Mouse (Mus musculus) C2C12 (cell line): ENCODE measurements at regions not wholly inside any gene's neighbourhood (a gene's known extent, or its start where the extent isn't known, plus 50 kb on each side); places are given as distances from the start of the nearest gene placed in this dataset.

Experiments used
- H3K27me3 ChIP-seq: one replicate; pipeline ENCODE4 v1.6.1; 2011; ENCODE audit not compliant: control insufficient read depth, insufficient read depth, insufficient read length
- H3K36me3 ChIP-seq: one replicate; pipeline ENCODE4 v1.6.1; 2011; ENCODE audit not compliant: control insufficient read depth, insufficient read depth
- H3K4me3 ChIP-seq: one replicate; pipeline ENCODE4 v1.5.1; 2011; ENCODE audit warnings: mild to moderate bottlenecking, control low read depth; ENCODE audit not compliant: poor library complexity, insufficient read depth, severe bottlenecking
- H3K79me2 ChIP-seq: one replicate; pipeline ENCODE4 v1.6.1; 2011; ENCODE audit not compliant: control insufficient read depth, insufficient read depth
- H3K79me3 ChIP-seq: one replicate; pipeline ENCODE4 v1.6.1; 2011; ENCODE audit warnings: low read depth, control low read depth
- H3ac ChIP-seq: one replicate; pipeline ENCODE3; 2011; ENCODE audit warnings: low read depth; ENCODE audit not compliant: control insufficient read depth, insufficient read length
- CEBPB ChIP-seq: IDR thresholded peaks from one replicate; pipeline ENCODE4 v1.6.1; 2011; ENCODE audit warnings: low read depth, mild to moderate bottlenecking, control low read depth, moderate library complexity
- CTCF ChIP-seq: IDR thresholded peaks from one replicate; pipeline ENCODE4 v1.5.1; 2011; ENCODE audit not compliant: control insufficient read depth, insufficient read depth, insufficient read length
- FOSL1 ChIP-seq: IDR thresholded peaks from one replicate; pipeline ENCODE4 v1.8.0; 2011; ENCODE audit warnings: mild to moderate bottlenecking, low read length; ENCODE audit not compliant: poor library complexity, insufficient read depth, severe bottlenecking
- MAX ChIP-seq: IDR thresholded peaks from one replicate; pipeline ENCODE4 v1.6.1; 2011; ENCODE audit warnings: mild to moderate bottlenecking, control low read depth
- MYOD1 ChIP-seq: IDR thresholded peaks from one replicate; pipeline ENCODE4 v1.6.1; 2011; ENCODE audit warnings: low read depth; ENCODE audit not compliant: control insufficient read depth, insufficient read length
- MYOG ChIP-seq: IDR thresholded peaks from one replicate; pipeline ENCODE4 v1.6.1; 2011; ENCODE audit not compliant: control insufficient read depth, insufficient read length; ENCODE audit errors: extremely low read depth
- USF1 ChIP-seq: IDR thresholded peaks from one replicate; pipeline ENCODE4 v1.6.1; 2011; ENCODE audit warnings: low read depth, mild to moderate bottlenecking, control low read depth, moderate library complexity

- TF ChIP-seq FOSL1: no peak
- no peak for TF ChIP-seq MYOG
- TF ChIP-seq MYOD1: no peak
- no peak for TF ChIP-seq CEBPB
- TF ChIP-seq MAX: no peak
- no peak for TF ChIP-seq USF1
- no peak for TF ChIP-seq CTCF
- Histone ChIP-seq H3K79me2 (no peaks in the 10 kb centered on the region), H3K79me3 (no peaks in the 10 kb centered on the region), H3K27me3 (no peaks in the 10 kb centered on the region), H3ac (no peak overlapping the region), H3K4me3 (no peak overlapping the region), H3K36me3 (no peaks in the 10 kb centered on the region)
Measured at GRCm38 (mm10) chr4:131520636-131521306, 317.3 kb downstream of the Ptpru start.

- TF ChIP-seq MAX: no peak
- Histone ChIP-seq H3K4me3 (no peak overlapping the region), H3ac (no peak overlapping the region), H3K79me2 (no peaks in the 10 kb centered on the region), H3K27me3 (no peaks in the 10 kb centered on the region), H3K36me3 (no peaks in the 10 kb centered on the region), H3K79me3 (no peaks in the 10 kb centered on the region)
Measured at GRCm38 (mm10) chr4:131521307-131521651, 316.8 kb downstream of the Ptpru start.

- H3K79me3 ChIP-seq: no peaks in the 10 kb centered on the region
- no peaks in the 10 kb centered on the region for H3K36me3 ChIP-seq
- TF ChIP-seq MAX: no peak
- H3K27me3 ChIP-seq: no peaks in the 10 kb centered on the region
- H3K4me3 ChIP-seq: no peak overlapping the region
- no peak overlapping the region for H3ac ChIP-seq
- no peaks in the 10 kb centered on the region for H3K79me2 ChIP-seq
Measured at GRCm38 (mm10) chr4:131525236-131525635, 312.9 kb downstream of the Ptpru start.

- H3K79me2 ChIP-seq: no peaks in the 10 kb centered on the region
- no peaks in the 10 kb centered on the region for H3K79me3 ChIP-seq
- no peaks in the 10 kb centered on the region for H3K36me3 ChIP-seq
- no peak overlapping the region for H3K4me3 ChIP-seq
- H3ac ChIP-seq: no peak overlapping the region
- no peaks in the 10 kb centered on the region for H3K27me3 ChIP-seq
- TF ChIP-seq MAX (no peak), CTCF (no peak)
Measured at GRCm38 (mm10) chr4:131530491-131530890, 307.6 kb downstream of the Ptpru start.

- Histone ChIP-seq H3K36me3 (no peaks in the 10 kb centered on the region), H3ac (no peak overlapping the region), H3K79me3 (no peaks in the 10 kb centered on the region), H3K4me3 (no peak overlapping the region), H3K79me2 (no peaks in the 10 kb centered on the region), H3K27me3 (no peaks in the 10 kb centered on the region)
- TF ChIP-seq MYOG: no peak
- TF ChIP-seq CEBPB: no peak
- TF ChIP-seq USF1: no peak
- no peak for TF ChIP-seq CTCF
- TF ChIP-seq MAX: no peak
- TF ChIP-seq MYOD1: no peak
- no peak for TF ChIP-seq FOSL1
Measured at GRCm38 (mm10) chr4:131531003-131531402, 307.1 kb downstream of the Ptpru start.

GRCm38 (mm10) chr4:131534831-131535230 lies 303.3 kb downstream of the Ptpru start:
- no peak for TF ChIP-seq MAX
- no peak for TF ChIP-seq FOSL1
- no peak for TF ChIP-seq CEBPB
- TF ChIP-seq USF1: no peak

GRCm38 (mm10) chr4:131538237-131538636 lies 299.9 kb downstream of the Ptpru start:
- no peak for TF ChIP-seq USF1
- TF ChIP-seq CEBPB: no peak
- no peak for TF ChIP-seq MAX
- no peak for TF ChIP-seq CTCF
- no peak for TF ChIP-seq FOSL1
- TF ChIP-seq MYOD1: no peak
- no peak for TF ChIP-seq MYOG
- no peak overlapping the region for H3ac ChIP-seq

More at GRCm38 (mm10) chr4:131534831-131535230, 303.3 kb downstream of the Ptpru start:
- Histone ChIP-seq H3K27me3 (no peaks in the 10 kb centered on the region), H3K79me2 (no peaks in the 10 kb centered on the region), H3K36me3 (no peaks in the 10 kb centered on the region), H3ac (no peak overlapping the region), H3K79me3 (no peaks in the 10 kb centered on the region), H3K4me3 (no peak overlapping the region)

More at GRCm38 (mm10) chr4:131538237-131538636, 299.9 kb downstream of the Ptpru start:
- Histone ChIP-seq H3K4me3 (no peak overlapping the region), H3K79me3 (no peaks in the 10 kb centered on the region), H3K27me3 (no peaks in the 10 kb centered on the region), H3K36me3 (no peaks in the 10 kb centered on the region), H3K79me2 (no peaks in the 10 kb centered on the region)
